Mouse (Mus musculus): Measurements from ENCODE around the gene Chodl.

Gene Chodl

DNA sequence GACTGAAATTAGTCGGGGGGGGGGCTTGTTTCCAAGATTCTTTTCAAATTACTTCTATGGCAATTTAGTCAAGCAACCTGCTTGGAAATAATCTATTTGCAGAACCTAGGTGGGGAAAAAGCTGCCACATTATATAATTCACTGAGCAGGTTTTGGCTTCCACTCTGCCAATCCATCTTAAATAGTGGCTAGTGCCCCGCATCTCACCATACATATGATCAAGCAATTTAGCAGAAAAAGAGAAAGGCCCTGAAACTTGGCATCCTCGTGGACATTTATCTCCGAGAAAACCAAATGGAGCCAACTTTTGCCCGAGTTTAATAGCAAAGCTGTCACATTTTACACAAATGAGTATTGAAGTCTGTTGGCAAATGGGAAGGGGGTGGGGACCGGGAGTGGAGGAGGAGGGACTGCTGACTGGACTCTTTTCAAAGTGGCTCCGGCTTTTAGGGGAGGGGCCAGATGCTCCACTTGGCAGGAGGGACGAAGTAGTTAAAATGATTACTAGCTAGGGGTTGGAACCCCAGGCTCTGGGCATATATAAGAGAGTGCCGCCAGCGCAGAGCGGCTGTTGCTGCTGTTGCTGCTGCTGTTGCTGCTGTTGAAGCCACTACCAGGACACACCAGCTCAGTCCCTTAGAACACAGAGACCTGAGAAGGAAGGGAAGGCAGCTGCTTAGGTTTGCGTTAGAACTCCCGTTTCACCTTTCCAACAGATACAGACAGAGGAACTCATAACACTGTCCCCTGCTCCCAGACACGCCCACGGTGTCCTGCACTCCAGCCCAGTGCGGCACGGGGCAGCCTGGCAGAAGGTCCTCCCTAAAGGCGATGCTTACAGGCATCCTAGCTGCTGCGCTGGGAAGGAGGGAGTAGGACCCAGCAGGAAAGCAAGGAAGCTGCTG lies at the start of gene Chodl:
Chodl (plus strand) TSS at position 567 of the 905 bp plus-strand sequence.
- DNase-seq (ENCODE audit: low spot score), result no peak

GRCm38 (mm10) chr16:78922644-78923043 lies 8.1 kb upstream of the Chodl start:
- DNase-seq (ENCODE audit: low spot score), result no peak

GRCm38 (mm10) chr16:78931287-78932025 lies 708 bp downstream of the Chodl start:
- no peak for DNase-seq (ENCODE audit: low spot score)

- DNase-seq (ENCODE audit: low spot score), result no peak
Measured at GRCm38 (mm10) chr16:78934298-78934697, 3.5 kb downstream of the Chodl start.

- DNase-seq (ENCODE audit: low spot score), result no peak
Measured at GRCm38 (mm10) chr16:78937755-78938154, 7.0 kb downstream of the Chodl start.

DNA sequence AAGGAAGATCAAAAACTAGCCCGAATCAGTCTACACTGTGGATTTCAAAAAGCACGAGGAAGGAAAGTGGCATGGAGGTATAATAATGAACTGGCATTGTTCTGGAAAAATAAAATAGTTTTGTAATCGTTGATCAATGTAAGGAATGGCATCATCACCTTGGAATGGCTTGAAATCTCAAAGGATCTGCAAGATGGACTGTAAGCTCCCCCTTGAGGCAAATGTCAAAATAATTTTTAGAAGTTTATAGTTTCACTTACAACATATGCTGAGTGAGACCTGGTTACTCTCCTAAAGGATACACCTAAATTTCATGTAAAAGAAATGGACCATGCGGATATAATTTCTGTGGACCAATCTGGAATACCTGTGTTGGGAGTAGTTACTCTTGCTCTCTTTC lies 19.6 kb downstream of the Chodl start:
- no peak for DNase-seq (ENCODE audit: low spot score)

GRCm38 (mm10) chr16:78957434-78957833 lies 26.7 kb downstream of the Chodl start:
- no peak for DNase-seq (ENCODE audit: low spot score)

DNA sequence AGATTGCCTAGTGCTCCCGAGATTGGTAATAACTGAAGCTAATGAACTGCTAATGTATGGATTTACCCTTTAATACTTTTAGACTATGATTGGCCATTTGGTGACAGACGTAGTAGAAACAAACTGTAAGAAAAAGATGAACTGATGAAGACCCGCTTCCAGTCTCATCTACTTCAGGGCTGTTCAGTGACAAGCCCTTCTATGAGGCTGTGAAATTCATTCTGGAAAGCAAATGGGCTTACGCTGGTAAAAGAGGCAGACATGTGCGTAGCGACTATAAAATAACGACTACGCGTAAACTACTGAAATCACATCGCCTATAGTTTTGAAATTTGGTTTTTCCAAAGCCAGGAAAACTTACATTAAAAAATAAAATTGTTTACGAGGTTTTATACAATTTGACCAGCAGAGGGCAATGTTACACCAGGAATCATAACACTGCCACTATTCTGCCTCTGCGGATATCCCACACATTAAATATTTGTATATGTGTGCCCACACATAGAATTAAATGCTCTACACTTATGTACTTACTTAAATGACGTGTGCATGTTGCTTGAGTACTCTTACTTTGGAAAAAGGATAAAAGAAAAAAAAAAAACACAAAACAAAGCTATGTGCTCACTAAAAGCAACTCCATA lies 38.5 kb downstream of the Chodl start:
- no peak for DNase-seq (ENCODE audit: low spot score)

GRCm38 (mm10) chr16:78974099-78974498 lies 43.4 kb downstream of the Chodl start:
- DNase-seq (ENCODE audit: low spot score), result no peak

- no peak for DNase-seq (ENCODE audit: low spot score)
Measured at GRCm38 (mm10) chr16:78976384-78976783, 45.6 kb downstream of the Chodl start.

Data from urinary bladder, postnatal 25 days (tissue).